Mouse (Mus musculus): ENCODE data around the gene Cfap206.
"Not testable (repeated sequence)": the region's sequence is repeated elsewhere in the genome, so short reads cannot be mapped to it uniquely, and the experiment has no call there.

Gene Cfap206

DNA sequence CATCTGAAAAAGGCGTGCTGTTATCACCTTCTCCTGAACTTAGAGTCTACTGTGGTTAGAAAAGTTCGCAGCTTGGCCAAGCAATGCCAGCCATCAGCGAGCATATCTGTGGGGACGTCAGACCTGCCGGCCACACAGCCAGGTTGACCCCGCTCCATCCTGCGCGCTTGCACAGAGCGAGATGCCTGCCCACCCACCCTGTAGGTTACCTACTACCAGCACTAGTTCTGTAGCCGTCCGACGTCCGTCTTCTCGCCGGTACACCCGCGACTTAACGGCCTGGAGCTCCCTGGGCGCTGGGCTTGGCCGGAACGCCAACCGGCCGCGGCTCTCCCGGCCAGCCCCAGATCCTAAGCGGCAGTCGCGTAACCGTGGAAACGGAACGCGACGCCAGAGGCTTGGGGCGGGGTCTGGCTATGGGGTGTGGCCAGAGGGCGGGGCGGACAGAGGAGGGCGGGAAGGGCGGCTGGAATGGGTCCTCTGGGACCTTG is at the start of gene Cfap206:
Cfap206 (minus strand) TSS at position 356 of the 491 bp plus-strand sequence.
- DNase-seq (ENCODE audit: low spot score) = peak; percentile 60

DNA sequence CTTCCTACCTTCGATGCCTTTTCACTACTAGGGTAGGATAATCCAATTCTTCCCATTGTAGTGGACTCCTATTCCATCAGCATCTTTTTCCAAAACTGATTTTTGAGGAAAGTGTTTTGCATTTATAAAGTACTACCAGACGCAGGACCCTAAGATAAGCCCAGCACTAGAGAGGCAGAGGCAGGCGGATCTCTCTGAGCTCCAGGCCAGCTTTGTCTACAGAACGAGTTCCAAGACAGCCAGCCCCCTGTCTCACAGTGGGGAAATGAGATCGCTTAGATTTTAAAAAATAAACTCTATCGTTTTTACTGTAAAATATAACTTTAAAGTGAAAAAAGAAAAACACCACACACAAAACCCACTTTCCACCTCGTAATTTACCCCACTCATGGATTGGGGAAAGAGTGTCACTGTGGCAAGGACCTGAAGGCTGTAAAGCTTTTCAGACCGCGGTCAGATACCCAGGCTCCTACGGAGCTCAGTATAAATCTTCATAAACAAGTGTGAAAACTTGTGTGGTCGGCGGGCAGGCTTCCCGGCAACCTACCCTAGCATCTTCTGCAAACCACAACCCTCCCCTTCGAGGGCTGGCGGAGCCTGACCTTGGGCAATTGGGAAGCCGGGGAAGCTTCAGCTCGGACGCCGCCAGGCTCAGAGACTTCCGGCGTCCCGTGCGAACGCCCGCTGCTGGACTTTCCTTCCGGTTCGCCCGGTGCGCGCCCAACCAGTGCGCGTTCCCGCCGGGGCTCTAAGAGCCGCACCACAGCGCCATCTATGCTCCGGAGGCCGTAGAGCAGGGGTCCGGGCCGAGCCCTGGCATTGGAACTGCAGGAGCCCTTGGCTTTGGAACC is 47.9 kb upstream of the Cfap206 start, which contains the start of gene Smim8:
Smim8 (minus strand) TSS at position 747 of the 851 bp plus-strand sequence.
- peak; percentile 89 for DNase-seq (ENCODE audit: low spot score)

DNA sequence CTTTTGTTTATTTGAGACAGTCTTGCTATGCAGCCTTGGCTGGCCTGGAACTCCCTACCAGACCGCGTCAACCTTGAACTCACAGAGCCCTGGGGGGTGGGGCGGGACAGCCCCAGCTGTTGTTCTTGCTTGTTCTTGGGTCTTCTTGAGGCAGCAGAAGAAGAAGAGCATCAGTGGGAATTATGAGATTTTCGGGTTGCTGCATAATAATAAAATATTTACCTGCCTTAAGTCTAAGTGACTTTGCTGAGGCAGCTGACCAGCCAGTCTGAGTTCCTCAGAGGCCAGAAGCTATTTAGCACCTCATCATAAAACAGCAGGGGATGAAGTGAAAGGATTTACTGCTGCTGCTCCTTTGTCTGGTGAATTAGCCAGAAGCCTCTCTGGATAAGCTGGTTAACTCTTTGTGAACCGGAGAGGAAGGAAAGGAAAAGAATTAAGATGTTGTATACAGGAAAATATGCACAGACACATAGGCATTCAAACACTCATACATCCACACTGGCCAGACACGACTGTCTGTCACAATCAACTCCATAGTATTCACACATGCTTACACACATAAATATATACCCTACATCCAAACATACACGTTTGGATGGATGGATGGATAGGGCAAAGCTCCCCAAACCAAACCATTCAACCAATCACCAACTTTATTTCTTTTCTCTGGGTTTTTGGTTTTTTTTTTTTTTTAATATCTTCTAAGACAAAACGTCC is 41.8 kb upstream of the Cfap206 start:
- DNase-seq (ENCODE audit: low spot score) = no peak

DNA sequence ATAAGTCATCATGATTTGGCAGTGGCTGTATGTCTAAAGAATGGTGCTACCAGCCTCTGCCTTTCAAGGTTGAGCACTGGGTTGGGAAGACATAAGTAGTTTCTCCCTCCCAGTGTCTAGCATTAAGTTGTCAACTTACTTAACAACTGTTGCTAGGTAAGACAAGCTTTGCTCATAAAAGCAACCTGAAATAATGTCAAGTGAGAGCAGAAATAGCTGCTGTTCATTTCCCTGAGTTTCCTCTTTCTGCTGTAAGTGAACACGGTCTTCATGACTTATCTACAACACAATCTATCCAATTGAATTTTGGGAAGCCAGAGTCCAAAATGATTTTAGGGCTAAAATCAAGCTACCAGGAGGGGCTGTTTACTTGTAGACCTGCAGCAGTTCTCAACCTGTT is 26.2 kb upstream of the Cfap206 start, which contains the start of gene Gm136:
Gm136 (minus strand) TSS at position 101 of the 400 bp plus-strand sequence.
- no peak for DNase-seq (ENCODE audit: low spot score)

DNA sequence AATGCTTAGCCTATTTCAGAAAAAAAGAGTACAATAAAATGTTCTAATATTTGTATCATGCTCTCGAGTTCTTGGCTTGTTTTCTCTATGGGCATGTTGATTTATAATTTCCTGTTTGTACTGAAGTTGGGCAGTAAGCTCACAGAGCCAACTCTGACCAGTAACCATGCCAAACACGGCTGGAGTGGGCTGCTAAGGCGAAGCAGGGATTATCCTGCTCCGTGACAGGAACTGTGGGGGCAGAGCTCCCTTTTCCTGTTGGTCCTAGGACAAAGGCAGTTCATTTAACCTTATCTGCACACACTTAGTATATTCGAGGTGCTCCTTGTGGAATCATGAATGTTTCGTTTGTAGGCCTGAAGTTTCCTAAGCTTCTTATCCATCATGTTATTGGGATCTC is 19.2 kb upstream of the Cfap206 start:
- no peak for DNase-seq (ENCODE audit: low spot score)

DNA sequence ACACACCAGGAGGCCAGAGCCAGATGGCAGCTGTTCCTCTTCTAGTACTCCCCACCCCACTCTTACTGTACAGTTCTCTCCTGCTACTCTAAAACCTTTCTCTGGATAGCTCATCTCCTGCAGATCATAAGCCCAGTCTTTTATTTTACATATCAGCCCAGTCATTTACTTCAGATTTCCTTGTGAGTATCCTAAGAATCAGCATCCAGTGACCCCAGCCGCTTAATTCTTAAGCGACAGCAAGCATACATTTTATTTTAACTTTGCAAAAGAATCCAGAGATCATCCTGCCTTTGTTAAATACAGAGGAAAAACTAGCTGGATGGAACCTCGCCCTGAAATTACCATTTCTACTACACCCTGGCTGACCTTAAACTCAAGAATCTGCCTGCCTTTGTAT is 4.5 kb upstream of the Cfap206 start:
- DNase-seq (ENCODE audit: low spot score) = no peak

DNA sequence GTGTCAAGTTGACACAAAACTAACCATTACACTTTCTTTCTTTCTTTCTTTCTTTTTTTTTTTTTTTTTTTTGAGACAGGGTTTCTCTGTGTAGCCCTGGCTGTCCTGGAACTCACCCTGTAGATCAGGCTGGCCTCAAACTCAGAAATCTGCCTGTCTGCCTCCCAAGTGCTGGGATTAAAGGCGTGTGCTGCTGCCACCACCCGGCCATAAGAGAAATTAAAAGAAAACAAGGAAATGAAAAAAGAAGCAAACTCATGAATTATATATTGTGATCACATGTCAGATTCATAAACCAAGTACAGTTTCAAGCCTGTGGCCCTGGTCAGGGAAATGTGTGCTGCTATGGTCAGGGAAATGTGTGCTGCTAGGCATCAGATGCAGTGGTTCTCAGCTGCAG is 3.4 kb upstream of the Cfap206 start:
- DNase-seq (ENCODE audit: low spot score) = not testable (repeated sequence)

DNA sequence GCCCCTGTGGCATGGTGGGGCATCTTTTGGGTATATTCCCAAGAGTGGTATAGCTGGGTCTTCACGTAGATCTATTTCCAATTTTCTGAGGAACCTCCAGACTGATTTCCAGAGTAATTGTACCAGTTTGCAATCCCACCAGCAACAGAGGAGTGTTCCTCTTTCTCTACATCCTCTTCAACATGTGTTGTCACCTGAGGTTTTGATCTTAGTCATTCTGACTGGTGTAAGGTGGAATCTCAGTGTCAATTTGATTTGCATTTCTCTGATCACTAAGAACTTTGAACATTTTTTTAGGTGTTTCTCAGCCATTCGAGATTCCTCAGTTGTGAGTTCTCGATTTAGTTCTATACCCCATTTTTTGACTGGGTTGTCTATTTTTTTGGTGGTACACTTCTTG is 4.3 kb downstream of the Cfap206 start:
- DNase-seq (ENCODE audit: low spot score) = not testable (repeated sequence)

DNA sequence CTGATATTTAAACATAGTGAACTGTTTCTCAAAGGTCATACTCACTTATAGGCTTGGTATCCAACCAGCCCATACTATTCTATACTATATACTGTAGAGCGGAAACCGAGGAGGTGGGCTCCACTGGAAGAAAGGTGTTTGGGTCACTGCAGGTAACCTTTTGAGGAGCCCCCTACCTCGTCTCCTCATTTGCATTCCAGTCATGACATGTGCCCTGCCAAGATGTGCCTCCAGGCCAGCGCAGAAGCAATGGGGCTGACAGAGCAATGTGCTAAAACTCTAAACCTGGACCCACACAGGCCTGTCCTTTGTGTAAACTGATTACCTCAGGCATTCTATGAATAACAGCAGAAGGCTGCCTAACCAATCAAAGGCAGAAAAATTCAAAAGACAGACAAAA is 5.7 kb downstream of the Cfap206 start:
- DNase-seq (ENCODE audit: low spot score) = no peak

DNA sequence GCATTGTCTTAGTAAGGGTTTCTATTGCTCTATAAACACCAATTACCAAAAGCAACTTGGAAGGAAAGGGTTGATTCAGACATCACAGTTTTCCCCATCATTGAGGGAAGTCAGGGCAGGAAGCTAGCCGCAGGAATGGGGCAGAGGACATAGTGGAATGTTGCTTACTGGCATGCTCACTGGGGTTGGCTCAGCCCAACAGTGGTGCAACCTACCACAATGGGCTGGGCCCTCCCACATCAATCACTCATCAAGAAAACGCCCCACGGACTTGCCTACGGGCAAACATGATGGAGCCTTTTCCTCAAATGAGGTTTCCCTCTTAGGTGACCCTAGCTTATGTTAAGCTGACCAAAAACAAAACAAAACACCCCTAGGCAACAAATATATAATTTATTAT is 6.8 kb downstream of the Cfap206 start:
- no peak for DNase-seq (ENCODE audit: low spot score)

DNA sequence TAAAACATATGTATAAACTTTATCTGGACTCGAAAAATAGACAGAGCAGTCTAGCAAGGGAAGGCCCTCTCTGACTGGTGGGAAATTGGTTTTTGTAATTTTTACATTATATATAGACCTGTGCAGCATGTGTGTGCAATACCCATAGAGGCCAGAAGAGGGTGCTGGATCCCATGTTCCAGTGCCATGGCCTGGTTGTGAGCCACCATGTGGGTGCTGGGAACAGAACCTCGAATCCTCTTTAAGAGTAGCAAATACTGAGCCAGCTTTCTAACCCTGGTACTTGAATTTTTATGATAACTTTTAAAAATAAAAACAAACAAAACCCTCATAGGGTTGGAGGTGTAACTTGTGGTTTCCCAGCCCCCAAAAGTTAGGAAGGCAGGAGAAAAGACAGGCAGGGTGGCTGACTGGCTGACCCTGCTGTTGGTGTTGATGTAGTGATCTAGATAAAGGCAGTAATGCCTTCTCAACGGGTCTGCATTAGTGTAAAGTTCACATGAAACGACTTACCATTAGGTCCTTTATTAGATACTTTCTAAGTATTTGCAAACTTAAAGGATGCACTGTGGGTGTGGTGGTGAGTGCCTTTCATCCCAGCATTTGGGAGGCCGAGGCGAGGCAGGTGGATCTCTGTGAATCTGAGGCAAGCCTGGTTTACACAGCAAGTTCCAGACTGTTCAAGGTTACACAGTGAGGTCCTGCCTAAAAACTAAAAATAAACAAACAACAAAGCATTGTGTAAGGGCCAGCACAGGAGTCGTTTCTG is 9.7 kb downstream of the Cfap206 start:
- no peak for DNase-seq (ENCODE audit: low spot score)

DNA sequence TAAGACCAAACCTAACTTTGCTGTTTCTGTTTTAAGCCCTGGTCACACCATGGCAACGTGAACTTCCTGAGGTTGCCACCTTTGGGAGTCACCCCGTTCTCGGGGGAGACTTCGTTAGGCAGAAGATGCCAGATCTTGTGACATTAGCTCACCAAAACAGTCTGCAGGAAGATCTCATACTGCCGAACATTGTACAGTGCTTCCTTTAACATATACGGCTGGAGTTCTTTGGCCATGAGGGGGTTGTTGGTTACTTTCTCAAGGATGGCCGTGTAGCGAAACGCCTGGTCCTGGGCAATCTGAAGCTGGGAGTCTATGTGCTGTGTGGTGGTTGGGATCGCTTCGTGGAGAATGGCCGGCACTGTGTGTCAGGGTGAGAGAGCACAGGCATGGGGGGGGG is 10.6 kb downstream of the Cfap206 start:
- DNase-seq (ENCODE audit: low spot score) = no peak

DNA sequence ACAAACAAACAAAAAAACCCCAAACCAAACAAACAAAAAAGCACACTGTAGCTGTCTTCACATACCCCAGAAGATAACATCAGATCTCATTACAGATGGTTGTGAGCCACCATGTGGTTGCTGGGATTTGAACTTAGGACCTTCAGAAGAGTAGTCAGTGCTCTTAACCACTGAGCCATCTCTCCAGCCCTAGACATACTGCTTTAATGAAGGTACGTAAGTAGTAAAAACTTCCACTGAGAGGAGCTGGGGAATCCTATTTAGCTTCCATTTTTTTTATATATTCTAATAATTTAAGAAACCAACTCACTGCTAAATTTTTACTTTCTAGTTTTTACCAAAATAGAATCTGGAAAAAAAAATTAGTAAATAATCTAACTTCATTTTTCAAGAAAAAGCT is 14.9 kb downstream of the Cfap206 start:
- no peak for DNase-seq (ENCODE audit: low spot score)

DNA sequence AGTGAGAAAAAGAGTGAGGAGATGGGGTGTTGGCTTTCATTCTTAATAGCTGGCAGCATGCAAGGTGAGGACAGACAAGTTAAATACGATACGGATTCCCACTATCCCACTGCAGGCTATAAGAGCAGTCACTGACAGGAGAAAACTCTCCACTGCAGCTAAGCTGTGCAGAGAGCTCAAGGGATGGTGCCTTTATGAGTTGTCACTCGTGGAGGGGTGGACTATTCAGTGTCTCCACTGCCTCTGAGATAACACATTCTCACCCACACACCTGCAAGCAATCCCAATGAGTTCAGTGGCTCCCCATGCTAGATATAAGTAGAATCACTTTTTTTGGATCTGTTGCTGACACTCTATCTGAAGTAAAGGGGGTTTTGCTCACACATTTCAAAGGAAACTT is 21.9 kb downstream of the Cfap206 start:
- DNase-seq (ENCODE audit: low spot score) = no peak

DNA sequence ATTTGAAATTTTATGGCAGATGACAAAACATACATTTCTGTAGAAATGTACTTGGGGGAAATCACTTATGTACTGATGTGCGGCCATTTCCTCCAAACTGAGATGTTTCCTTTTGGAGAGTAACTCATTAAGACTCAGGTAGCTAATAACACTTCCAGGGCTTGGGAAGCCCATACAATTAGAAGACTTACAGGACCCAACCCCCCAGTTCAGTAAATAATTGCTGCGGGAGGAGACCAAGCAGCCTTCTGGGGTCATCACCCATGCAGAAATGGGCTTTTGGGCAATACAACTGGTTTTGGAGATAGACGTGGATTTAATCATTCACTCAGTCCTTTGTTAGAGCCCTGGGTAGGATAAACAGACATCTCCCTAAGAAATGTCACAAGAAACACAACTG is 22.8 kb downstream of the Cfap206 start:
- DNase-seq (ENCODE audit: low spot score) = no peak

DNA sequence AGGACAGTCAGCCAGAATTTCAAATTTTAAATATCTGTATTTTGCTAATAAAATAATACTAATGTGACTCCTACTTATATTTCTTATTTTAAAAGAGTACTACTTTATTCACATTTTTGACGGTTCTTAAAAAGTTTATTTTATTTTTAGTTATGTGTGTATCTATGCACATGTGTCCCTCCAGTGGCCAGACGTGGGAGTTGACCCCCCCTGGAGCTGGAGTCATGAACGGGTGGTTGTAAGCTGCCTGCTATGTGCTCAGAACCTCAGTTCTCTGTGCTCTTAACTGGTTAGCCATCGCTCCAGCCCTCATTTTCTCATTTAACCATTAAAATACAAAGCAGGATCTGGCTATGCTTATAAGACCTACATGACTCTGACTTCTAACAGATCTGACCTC is 27.0 kb downstream of the Cfap206 start:
- DNase-seq (ENCODE audit: low spot score) = no peak

DNA sequence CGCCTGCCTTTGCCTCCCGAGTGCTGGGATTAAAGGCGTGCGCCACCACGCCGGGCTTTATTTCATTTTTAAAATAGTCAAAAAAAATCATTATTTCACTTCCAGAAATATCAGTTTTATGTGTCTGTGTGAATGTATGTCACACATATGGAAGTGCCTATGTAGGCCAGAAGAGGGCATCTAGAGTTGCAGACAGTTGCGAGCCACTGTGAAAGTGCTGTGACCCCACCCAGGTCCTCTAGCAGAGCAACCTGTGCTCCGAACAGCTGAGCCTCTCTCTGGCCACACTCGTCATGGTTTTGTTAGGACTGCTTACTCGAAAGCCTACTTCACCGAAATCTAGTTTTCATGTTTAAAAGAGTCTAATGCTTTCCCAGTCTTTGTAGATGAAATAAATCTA is 27.8 kb downstream of the Cfap206 start:
- no peak for DNase-seq (ENCODE audit: low spot score)

DNA sequence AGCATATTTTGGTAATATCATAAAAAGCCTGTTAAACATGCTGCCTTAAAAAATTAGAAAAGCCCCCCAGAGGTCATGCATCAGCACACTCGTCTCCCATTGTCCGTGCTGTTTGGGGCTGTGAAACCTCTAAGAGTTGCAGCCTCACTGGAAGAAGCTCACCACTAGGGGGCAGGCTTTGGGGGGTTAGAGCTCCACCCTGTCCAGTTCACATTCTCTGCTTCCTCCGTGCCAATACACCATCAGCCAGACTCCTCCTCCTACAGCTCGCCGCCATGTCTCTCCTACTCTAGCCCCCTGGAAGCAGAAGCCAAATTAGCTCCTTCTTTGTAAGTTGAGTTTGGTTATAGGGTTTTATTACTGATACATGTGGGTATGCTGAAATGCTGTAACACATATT is 28.5 kb downstream of the Cfap206 start:
- DNase-seq (ENCODE audit: low spot score) = peak; percentile 81

DNA sequence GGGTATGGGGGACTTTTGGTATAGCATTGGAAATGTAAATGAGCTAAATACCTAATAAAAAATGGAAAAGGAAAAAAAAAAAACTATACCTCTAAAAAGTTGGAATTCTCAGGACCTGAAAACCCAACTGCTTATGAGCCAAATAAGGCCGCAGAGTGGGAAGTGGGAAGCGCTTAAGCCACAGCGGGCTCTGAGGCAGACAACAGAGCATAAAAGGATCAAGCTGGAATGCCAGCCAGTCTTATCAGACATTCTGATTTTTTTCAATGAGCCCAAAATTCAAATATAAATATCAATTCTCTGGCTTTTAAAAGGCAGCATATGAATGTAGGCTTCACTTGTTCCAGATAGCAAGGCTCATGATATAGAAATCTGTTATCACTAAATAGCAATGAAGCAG is 42.0 kb downstream of the Cfap206 start:
- no peak for DNase-seq (ENCODE audit: low spot score)

DNA sequence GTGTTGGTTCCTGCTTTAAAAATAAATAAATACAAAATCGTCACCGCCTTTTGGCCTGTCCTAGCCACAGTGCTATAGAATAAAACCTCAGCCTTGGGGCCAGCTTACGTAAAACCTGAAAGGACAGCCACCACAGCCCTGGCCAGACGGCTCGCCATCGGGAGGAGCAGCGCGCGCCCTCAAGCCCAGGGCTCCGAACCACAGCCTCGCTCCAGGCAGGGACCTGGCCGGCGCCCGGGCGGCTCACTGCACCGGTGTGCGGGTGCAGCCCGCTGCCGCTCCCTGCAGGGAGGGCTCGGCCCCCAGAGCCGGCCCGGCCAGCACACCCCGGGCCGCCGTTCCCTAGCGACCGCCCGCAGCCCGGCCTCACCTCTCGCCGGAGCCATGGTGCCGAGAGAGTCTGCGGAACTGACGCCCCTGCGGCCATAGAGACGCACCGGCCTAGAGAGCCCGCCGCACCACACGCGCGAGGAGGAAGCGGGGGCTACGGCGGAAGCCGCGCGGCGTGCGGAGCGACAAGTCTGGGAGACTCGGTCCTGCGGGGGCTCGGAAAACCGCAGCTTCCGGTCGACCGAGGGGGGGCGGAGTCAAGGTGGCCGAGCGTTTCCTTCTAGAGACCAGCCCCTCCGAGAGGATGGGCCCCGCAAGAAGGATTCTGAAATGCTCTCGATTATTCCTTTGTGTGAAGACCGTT is 43.0 kb downstream of the Cfap206 start, which contains the start of gene Slc35a1:
Slc35a1 (minus strand) TSS at position 565 of the 694 bp plus-strand sequence.
- peak; percentile 94 for DNase-seq (ENCODE audit: low spot score)

DNA sequence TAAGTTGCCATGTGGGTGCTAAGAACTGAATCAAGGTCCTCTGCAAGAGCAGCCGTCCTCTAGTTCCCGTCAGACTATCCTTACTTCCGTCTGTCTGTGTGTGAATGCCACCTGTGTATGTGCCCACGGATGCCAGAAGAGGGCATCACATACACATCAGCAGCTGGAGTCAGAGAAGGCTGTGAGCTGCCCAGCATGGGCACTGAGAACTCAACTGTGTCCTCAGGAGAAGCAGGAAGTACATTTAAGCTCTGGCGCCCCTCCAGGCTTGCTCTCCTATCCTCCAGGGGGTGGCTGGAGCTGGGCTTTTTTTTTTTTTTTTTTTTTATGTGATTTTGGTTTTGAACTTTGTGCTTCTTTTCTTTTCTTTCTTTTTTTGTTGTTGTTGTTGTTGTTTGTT is 49.5 kb downstream of the Cfap206 start:
- DNase-seq (ENCODE audit: low spot score) = no peak

DNA sequence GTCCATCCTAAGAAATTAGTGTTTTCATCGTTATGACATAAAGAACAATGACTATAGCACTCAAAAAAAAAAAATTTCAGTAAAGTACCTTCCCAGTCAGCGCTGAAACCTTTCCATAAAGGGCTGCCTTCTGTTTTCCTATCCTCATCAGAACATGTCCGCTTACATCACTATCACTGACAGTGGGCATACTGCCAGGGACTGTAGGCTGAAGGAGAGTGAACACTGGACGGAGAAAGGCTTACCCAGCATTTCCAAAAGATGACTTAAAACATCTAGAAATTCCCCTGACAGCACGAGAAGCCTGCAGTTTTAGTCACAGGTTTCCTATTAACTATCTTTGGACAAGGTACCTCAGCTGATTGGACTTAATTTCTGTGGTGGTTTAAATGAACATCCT is 56.3 kb downstream of the Cfap206 start:
- DNase-seq (ENCODE audit: low spot score) = no peak

Data from testis, postnatal 14 days (tissue).